Mouse (Mus musculus) brain, embryonic 18.5 days (tissue): ENCODE data around the gene Vps13a.

Source experiments
- DNase-seq: peaks from one replicate; pipeline ENCODE4 v3.0.0-alpha.2; 2012; ENCODE audit warnings: low read depth, low spot score

Gene Vps13a

DNA sequence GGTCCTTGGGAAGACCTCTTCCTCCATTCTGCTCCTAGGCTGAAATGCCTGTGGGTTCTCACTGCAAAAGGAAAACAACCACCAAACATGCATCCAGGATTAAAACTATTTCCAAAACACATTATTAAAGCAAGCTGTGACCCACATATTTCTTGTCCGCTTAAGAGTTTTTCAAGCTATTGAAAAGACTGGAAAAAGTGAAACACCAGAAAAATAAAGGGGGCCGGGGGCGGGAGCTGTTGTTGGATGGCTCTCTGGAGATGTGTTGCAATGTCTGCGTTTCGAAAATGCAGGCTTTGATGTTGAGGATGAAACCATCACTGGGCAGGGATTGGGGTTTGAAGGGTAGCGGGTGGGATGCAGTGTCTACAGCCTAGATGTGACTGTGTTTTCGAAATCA lies 196.2 kb downstream of the Vps13a start:
- no peak for DNase-seq

DNA sequence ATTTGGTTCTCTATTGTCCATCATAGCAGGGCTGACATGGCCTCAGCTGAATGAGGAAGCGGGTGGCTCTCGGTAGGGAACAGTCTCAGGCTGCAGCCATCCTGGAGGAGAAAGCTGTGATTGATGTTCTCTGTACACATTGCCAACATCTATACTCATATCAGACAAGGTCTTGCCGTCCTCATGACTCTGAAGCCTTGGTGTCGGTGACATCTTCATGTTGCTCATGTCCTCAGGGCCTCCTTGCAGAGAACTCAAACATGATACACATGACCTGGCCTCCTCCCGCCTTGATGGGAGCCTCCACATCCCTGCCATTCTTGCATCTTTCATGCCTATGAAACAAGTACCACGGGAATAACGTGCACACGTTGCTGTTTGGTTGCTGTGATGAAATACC lies 200.2 kb downstream of the Vps13a start:
- DNase-seq, result no peak

DNA sequence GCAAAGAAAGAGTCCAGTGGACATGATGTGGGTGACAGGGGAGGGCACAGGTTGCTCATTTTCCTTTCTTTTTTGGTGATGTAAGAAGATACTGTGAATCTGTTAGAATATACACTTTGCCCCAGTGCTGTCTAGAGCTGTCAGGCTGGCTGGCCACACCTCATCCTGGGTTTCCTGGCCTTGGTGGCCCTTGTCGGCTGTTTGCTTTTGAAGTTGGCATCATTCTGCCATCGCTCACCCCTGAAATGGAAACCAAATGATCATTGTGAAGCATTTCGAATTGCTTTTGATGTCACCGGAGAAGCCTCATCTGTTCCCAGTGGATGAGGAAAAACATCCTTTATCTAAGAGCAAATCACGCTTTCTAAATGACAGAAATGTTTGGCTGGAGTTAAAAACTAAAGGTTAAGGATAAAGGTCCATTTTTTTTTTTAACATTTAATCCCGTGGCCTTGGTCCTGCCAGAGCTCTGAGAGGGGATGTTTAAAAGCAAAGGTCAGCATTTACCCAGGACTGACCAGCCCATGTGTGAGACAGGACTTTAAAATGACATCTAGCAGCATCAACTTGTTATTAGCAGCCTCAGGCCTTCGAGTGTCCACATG lies 201.0 kb downstream of the Vps13a start:
- no peak for DNase-seq

DNA sequence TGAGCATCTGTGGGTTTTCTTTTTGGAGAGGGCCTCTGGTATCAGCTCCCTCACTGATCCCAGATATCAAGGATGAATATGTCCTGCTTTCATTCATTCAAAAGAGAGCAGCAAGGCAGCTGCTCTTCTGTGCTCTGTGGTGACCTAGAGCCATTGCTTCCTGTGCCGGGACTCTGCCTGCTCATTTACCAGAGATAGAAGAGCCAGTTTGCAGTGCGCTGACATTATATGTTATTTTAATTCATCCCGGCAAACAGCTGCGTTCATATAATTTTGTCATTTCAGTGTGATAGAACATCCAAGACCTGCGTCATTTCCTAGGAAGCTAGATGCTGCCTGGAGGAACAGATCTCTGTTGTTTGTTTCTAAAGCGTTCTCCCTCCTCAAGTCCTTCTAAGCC lies 203.9 kb downstream of the Vps13a start:
- no peak for DNase-seq
